Mouse (Mus musculus) olfactory bulb, adult 2 months (tissue): ENCODE data around the gene Ano9. TPM values are rescaled to one million over a fixed set of nuclear protein-coding genes. Genes with fewer than 3 reads are reported as not detected.
A peak's percentile ranks its signal among the peaks of the same experiment; 100 is the strongest.

Experiments
- H3K27ac ChIP-seq: fragments of 200-500 bp; 2 replicates; pipeline ENCODE4 v1.5.1; 2012; ENCODE audit warnings: low read depth, low read length; ENCODE audit not compliant: insufficient read depth
- H3K4me1 ChIP-seq: fragments of 200-500 bp; 2 replicates; pipeline ENCODE4 v1.6.1; 2012; ENCODE audit warnings: low read length; ENCODE audit not compliant: control insufficient read depth, insufficient read depth
- H3K4me3 ChIP-seq: fragments of 200-500 bp; 2 replicates; pipeline ENCODE4 v1.5.1; 2012; ENCODE audit warnings: mild to moderate bottlenecking, low read depth, low read length, moderate library complexity; ENCODE audit not compliant: insufficient read depth
- CTCF ChIP-seq: fragments of 200-500 bp; IDR thresholded peaks from 2 replicates; pipeline ENCODE4 v1.5.1; 2012; ENCODE audit warnings: low read depth, mild to moderate bottlenecking, low read length, moderate library complexity; ENCODE audit not compliant: insufficient read depth
- POLR2A ChIP-seq: fragments of 200-500 bp; IDR thresholded peaks from 2 replicates; pipeline ENCODE4 v1.6.1; 2012; ENCODE audit warnings: mild to moderate bottlenecking, low read depth, low read length, moderate library complexity; ENCODE audit not compliant: insufficient read depth
- WGBS: fragments of 180-500 bp; shearing (Covaris S2); methylation state at CpG from one replicate; pipeline ENCODE4 v1.1.7; 2018; 5-methylcytosine and 5-hydroxymethylcytosine counted together
- polyA plus RNA-seq: library from polyadenylated mRNA; stranded (reverse); fragments of >200 nt; gene quantifications from 2 replicates; pipeline ENCODE4 v1.2.4, GENCODE M21; 2012; ENCODE audit warnings: low replicate concordance; ENCODE audit not compliant: missing spikeins, insufficient read depth, insufficient read length

The Ano9 gene
- polyA plus RNA-seq, 1 experiment: not detected

DNA sequence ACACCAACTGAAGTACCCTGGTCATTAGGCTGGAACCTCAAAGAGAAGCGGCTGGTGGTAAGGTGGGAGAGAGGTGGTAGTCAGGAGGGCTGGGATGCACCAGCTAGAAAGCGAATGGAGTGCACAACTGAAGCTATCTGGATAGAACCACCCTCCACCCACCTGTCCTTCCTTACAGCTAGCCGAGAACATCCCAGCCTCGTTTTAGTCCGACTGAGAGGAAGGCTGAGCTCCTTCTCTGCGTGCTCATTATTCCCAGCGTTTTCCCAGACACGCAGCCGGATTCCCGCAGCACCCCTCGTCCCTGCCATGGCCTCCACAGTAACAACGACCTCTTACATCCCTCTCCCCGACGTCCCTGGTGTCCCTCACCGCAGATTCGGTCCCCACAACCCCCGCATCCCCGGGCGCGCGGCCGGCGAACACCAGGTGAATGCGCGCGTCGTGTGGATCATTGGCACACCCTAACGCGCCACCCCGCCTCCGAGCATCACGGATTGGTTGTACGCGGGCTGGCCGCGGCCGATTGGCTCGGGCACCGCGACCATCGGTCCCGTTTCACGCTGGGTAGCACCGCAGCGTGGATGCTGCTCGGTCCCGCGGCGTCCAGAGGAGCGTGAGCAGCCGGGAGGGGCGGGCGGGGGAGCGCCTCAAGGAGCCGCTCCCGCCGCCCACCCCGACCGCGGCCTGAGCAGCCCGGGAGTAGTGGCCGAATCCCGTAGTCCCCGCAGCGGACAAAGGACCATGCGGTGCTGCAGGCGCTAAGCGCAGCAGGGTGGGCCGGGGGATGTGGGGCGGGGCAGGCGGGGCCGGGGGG, 57.0 kb downstream of the Ano9 start, which contains the start of gene B4galnt4:
TSS of gene B4galnt4 (plus strand) at position 679 of the 817 bp plus-strand sequence.
- H3K27ac ChIP-seq: peak within 1 kb of the TSS; percentile 57
- peak within 1 kb of the TSS; percentile 90 for H3K4me3 ChIP-seq
- under 1% methylated on average over 72 of the region's 72 CpGs for WGBS
- peaks cover 19% of the 10 kb centered on the region for H3K4me1 ChIP-seq
- TF ChIP-seq CTCF (peak; percentile 12; the same call in 1 of the 2 replicates), POLR2A (peak; percentile 89)

DNA sequence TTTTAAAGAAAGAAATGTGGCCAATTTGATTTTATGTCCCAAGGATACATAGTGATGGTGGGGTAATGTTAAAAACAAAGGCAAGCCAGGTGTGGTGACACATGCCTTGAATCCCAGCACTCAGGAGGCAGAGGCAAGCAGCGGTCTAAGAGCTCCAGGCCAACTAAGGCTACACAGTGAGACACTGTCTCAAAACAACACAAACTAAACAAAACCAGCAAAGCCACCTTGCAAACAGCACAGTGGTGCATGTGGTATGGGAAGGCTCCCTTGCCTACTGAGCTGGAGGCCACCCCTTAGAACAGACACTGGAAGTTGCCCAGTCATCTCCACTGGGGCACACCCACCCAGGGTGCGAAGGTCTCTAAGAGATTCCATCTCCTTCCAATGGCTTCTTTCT, 57.7 kb downstream of the Ano9 start:
- no peak for TF ChIP-seq CTCF
- TF ChIP-seq POLR2A: no peak
- Histone ChIP-seq H3K4me3 (peak overlapping the region; percentile 90), H3K27ac (peak overlapping the region; percentile 57; the same call in 1 of the 2 replicates), H3K4me1 (peaks cover 19% of the 10 kb centered on the region)
- WGBS: 62% methylated on average over 2 of the region's 2 CpGs

DNA sequence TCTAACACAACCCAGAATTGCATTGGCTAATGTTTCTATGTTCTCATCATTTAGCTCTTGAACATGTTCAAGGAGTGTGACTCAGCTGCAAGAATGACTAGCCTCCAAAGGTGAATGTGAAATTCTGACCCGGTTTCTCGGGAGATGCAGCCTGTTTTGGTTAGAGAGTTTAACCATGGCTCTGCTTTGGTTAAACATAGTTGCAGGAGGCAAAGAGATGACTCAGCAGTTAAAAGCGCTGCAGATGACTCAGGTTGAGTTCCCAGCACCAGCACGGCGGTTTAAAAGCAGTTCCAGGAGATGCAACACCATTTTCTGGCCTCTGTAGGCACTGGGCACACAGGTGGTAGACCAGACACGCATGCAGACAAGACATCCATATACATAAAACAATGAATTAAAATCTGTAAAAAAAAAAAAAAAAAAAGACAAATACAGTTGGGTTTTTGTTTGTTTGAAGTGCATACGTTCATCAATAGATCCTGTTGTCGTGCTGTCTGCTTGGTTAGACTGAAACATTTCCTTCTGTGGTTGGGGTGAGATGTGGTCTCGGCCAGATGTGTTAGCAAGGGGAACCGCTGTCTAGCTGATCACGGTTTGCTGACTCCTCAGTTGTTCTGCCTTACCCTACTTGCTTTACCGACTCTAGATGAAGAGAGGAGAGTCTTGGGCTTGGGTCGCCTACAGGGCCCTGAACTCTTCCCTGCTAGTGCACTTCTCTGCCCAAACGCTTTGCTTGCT, 58.8 kb downstream of the Ano9 start:
- TF ChIP-seq POLR2A (no peak), CTCF (no peak)
- 92% methylated on average over 14 of the region's 14 CpGs for WGBS
- H3K4me1 ChIP-seq: peaks cover 19% of the 10 kb centered on the region
- H3K4me3 ChIP-seq: no peak overlapping the region
- no peak overlapping the region for H3K27ac ChIP-seq

DNA sequence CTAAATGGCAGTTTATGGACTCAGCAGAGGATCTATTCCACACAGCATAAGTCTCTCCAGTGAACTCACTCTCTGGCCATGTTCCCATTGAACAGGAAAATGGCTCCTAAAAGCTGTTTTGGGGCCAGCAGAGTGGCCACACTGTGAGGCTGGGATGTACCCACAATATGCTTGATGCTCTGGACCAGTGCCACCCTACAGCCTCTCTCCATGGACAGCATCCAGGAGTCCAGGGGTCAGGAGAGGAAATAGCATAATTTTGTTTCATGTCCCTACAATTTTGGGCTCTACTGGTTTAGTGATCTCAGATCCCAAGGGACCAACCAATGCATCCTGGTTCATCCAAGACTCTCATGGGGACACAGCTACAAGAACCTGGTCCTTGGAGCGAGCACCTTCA, 60.1 kb downstream of the Ano9 start:
- Histone ChIP-seq H3K4me3 (no peak overlapping the region), H3K27ac (no peak overlapping the region), H3K4me1 (peaks cover 16% of the 10 kb centered on the region)
- WGBS: 95% methylated on average over 1 of the region's 1 CpGs
- no peak for TF ChIP-seq CTCF
- no peak for TF ChIP-seq POLR2A

DNA sequence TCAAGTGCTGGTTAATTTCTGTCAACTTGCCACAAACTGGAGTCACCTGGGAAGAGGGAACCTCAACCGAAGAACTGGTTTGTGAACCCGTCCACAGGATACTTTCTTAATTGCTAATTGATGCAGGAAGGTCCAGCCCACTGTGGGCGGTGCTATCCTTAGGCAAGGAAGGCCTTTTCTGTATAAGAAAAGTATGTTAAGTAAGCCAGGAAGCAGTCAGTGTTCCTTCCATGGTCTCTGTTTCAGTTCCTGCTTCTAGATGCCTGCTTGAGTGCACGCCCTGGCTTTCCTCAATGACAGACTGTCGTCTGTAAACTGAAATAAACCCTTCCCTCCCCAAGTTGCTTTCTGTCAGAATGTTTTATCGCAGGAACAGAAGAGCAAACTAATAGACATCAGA, 60.6 kb downstream of the Ano9 start:
- Histone ChIP-seq H3K4me1 (peaks cover 11% of the 10 kb centered on the region), H3K4me3 (no peak overlapping the region), H3K27ac (no peak overlapping the region)
- 89% methylated on average over 6 of the region's 6 CpGs for WGBS
- no peak for TF ChIP-seq POLR2A
- no peak for TF ChIP-seq CTCF

DNA sequence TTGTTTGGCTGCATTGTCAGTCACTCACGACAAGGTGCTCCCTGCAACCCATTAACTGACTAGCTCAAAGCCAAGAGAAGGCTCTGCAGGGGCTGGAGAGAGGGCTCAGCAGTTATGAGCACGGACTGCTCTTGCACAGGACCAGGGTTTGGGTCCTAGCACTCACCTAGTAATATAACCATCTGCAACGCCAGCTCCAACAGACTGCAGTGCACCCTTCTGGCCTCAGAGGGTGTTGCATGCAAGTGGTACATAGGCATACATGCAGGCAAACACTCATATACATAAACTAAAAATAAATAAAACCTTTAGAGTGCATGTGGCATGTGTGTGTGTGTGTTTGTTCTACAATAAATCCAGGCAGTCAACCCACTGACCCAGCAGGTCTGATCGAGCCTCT, 61.8 kb downstream of the Ano9 start:
- TF ChIP-seq POLR2A: no peak
- no peak for TF ChIP-seq CTCF
- Histone ChIP-seq H3K27ac (no peak overlapping the region), H3K4me3 (no peak overlapping the region), H3K4me1 (peaks cover 4% of the 10 kb centered on the region; the same call in 1 of the 2 replicates)
- WGBS: 91% methylated on average over 4 of the region's 4 CpGs

DNA sequence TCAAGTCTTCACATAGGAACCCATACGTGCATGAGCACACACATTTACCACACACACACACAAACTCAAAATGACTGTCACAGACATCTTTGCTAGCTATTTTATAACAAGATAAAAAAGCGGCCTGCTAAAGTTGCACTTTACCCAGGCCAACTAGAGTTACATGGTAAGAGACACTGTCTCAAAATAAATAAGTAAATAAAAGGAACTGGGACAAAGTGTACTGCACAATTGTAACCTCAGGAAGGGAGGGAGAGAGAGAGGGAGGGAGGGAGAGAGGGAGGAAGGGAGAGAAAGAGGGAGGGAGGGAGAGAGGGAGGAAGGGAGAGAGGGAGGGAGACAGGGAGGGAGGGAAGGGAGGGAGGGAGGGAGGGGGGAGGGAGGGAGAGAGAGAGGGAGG, 65.2 kb downstream of the Ano9 start:
- TF ChIP-seq POLR2A (no peak), CTCF (no peak)
- H3K27ac ChIP-seq: no peak overlapping the region
- WGBS: 82% methylated on average over 2 of the region's 2 CpGs
- H3K4me3 ChIP-seq: no peak overlapping the region
- peaks cover 4% of the 10 kb centered on the region for H3K4me1 ChIP-seq

DNA sequence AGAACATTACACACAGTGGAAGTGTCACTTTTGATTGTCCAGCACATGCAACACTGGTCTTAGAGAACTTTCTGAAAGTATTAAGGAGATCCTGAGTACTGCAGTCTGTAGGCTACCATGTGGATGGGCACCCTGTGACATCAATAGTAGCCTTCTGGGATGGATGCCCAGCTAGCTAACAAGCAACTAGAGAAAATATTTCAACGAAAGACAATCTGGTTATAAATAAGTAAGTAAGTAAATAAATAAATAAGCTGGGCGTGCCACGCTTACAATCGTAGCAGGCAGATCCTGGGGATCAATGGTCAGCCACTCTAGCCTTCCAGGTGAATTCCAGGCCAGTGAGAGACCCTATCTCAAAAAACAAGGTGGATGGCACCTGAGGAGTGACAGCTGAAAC, 65.6 kb downstream of the Ano9 start:
- Histone ChIP-seq H3K4me1 (peaks cover 8% of the 10 kb centered on the region), H3K27ac (no peak overlapping the region), H3K4me3 (no peak overlapping the region)
- no peak for TF ChIP-seq POLR2A
- TF ChIP-seq CTCF: no peak
- 93% methylated on average over 4 of the region's 4 CpGs for WGBS

Other genes with a start within 250 kb of the Ano9 start
- not detected in 2 replicates for gene Psmd13, start 235.8 kb downstream of the Ano9 start, polyA plus RNA-seq
- gene Sirt3, start 235.5 kb downstream of the Ano9 start, polyA plus RNA-seq: not detected in 2 replicates
- not detected in 2 replicates for gene Cox8b, start 217.4 kb downstream of the Ano9 start, polyA plus RNA-seq
- not detected in 2 replicates for gene Nlrp6, start 196.9 kb downstream of the Ano9 start, polyA plus RNA-seq
- not detected in 2 replicates for gene Pgghg, start 176.4 kb downstream of the Ano9 start, polyA plus RNA-seq
- gene Ifitm5, start 167.5 kb downstream of the Ano9 start, polyA plus RNA-seq: not detected in 2 replicates
- not detected in 2 replicates for gene Gm45717, start 161.9 kb downstream of the Ano9 start, polyA plus RNA-seq
- gene Ifitm2, start 161.8 kb downstream of the Ano9 start, polyA plus RNA-seq: not detected in 2 replicates
- not detected in 2 replicates for gene Ifitm1, start 150.6 kb downstream of the Ano9 start, polyA plus RNA-seq
- not detected in 2 replicates for gene Ifitm3, start 107.0 kb downstream of the Ano9 start, polyA plus RNA-seq
- gene Ifitm6, start 99.9 kb downstream of the Ano9 start, polyA plus RNA-seq: not detected in 2 replicates
- not detected in 2 replicates for gene Gm17387, start 88.7 kb downstream of the Ano9 start, polyA plus RNA-seq
- gene B4galnt4, start 56.7 kb downstream of the Ano9 start, polyA plus RNA-seq: not detected in 2 replicates
- not detected in 2 replicates for gene Pkp3, start 39.6 kb downstream of the Ano9 start, polyA plus RNA-seq
- gene Sigirr, start 17.2 kb downstream of the Ano9 start, polyA plus RNA-seq: not detected in 2 replicates
- gene Ptdss2, start 4.6 kb upstream of the Ano9 start, polyA plus RNA-seq: not detected in 2 replicates
- not detected in 2 replicates for gene Rnh1, start 55.1 kb upstream of the Ano9 start, polyA plus RNA-seq
- not detected in 2 replicates for gene Hras, start 76.2 kb upstream of the Ano9 start, polyA plus RNA-seq
- gene Lrrc56, start 76.4 kb upstream of the Ano9 start, polyA plus RNA-seq: not detected in 2 replicates
- gene Lmntd2, start 96.3 kb upstream of the Ano9 start, polyA plus RNA-seq: not detected in 2 replicates
- not detected in 2 replicates for gene Rassf7, start 98.1 kb upstream of the Ano9 start, polyA plus RNA-seq
- not detected in 2 replicates for gene Phrf1, start 111.0 kb upstream of the Ano9 start, polyA plus RNA-seq
- gene Irf7, start 148.7 kb upstream of the Ano9 start, polyA plus RNA-seq: not detected in 2 replicates
- not detected in 2 replicates for gene Cdhr5, start 159.0 kb upstream of the Ano9 start, polyA plus RNA-seq
- not detected in 2 replicates for gene Sct, start 161.3 kb upstream of the Ano9 start, polyA plus RNA-seq
- gene Drd4, start 174.2 kb upstream of the Ano9 start, polyA plus RNA-seq: not detected in 2 replicates
- not detected in 2 replicates for gene Deaf1, start 209.9 kb upstream of the Ano9 start, polyA plus RNA-seq
- not detected in 2 replicates for gene Tmem80, start 209.9 kb upstream of the Ano9 start, polyA plus RNA-seq
- not detected in 2 replicates for gene Eps8l2, start 221.1 kb upstream of the Ano9 start, polyA plus RNA-seq